Mouse (Mus musculus) ES-Bruce4 (cell line): ENCODE measurements at regions not wholly inside any gene's neighbourhood (a gene's known extent, or its start where the extent isn't known, plus 50 kb on each side); places are given as distances from the start of the nearest gene placed in this dataset.

Experiments
- H3K27ac ChIP-seq: 2 replicates; pipeline ENCODE4 v1.5.1; 2012; ENCODE audit warnings: low read length, inconsistent platforms; ENCODE audit not compliant: insufficient read depth
- H3K27me3 ChIP-seq: 2 replicates; pipeline ENCODE4 v1.6.1; 2012; ENCODE audit warnings: mild to moderate bottlenecking, low read length, inconsistent platforms; ENCODE audit not compliant: control insufficient read depth, poor library complexity, insufficient read depth, severe bottlenecking
- H3K36me3 ChIP-seq: 2 replicates; pipeline ENCODE4 v1.6.1; 2012; ENCODE audit warnings: inconsistent platforms, mild to moderate bottlenecking, low read length, moderate library complexity; ENCODE audit not compliant: control insufficient read depth, poor library complexity, insufficient read depth, severe bottlenecking
- H3K4me1 ChIP-seq: one replicate; pipeline ENCODE4 v1.8.1; 2011; ENCODE audit warnings: low read length; ENCODE audit not compliant: control insufficient read depth, insufficient read depth
- H3K4me3 ChIP-seq: 2 replicates; pipeline ENCODE4 v1.5.1; 2011; ENCODE audit warnings: low read depth, mild to moderate bottlenecking, low read length
- H3K9ac ChIP-seq: 2 replicates; pipeline ENCODE4 v1.6.1; 2012; ENCODE audit warnings: low read depth, mild to moderate bottlenecking, inconsistent platforms; ENCODE audit not compliant: poor library complexity, severe bottlenecking
- H3K9me3 ChIP-seq: replicated peaks from 2 replicates; pipeline ENCODE4 v1.6.1; 2012; ENCODE audit warnings: mild to moderate bottlenecking, low read length, inconsistent platforms; ENCODE audit not compliant: control insufficient read depth, poor library complexity, insufficient read depth, severe bottlenecking
- CTCF ChIP-seq: IDR thresholded peaks from one replicate; pipeline ENCODE4 v1.8.1; 2011; ENCODE audit warnings: low read depth, low read length
- EP300 ChIP-seq: IDR thresholded peaks from 2 replicates; pipeline ENCODE4 v1.6.1; 2011; ENCODE audit warnings: low read depth, low read length; ENCODE audit not compliant: insufficient read depth
- POLR2A ChIP-seq: IDR thresholded peaks from one replicate; pipeline ENCODE4 v1.8.1; 2011; ENCODE audit warnings: low read length; ENCODE audit not compliant: insufficient read depth

DNA sequence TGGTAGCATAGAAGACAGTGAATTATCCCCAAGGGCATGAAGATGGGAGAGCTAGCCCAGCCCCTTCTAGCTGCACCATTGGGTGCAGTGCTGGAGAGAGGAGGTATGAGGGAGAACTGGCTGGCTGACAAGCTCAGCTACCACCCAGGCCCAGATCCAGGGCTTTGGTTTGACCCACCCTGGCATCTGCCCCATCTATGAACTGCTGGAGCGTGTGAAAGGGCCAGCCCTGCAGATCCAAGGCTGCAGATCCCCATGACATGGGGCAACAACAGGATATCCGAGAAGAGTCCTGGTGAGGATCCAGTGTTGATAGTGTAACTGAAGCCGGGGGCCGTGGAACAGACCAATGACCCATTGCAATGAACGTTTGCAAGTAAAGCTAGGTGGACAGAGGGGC, 81.2 kb upstream of the Cnksr3 start:
- no peak overlapping the region for H3K4me3 ChIP-seq
- H3K36me3 ChIP-seq = no peaks in the 10 kb centered on the region
- H3K27ac ChIP-seq = no peak overlapping the region
- no peaks in the 10 kb centered on the region for H3K27me3 ChIP-seq
- no peak overlapping the region for H3K9ac ChIP-seq
- TF ChIP-seq POLR2A (no peak), EP300 (no peak), CTCF (no peak)
- peaks cover 10% of the 10 kb centered on the region for H3K9me3 ChIP-seq
- H3K4me1 ChIP-seq = no peaks in the 10 kb centered on the region

DNA sequence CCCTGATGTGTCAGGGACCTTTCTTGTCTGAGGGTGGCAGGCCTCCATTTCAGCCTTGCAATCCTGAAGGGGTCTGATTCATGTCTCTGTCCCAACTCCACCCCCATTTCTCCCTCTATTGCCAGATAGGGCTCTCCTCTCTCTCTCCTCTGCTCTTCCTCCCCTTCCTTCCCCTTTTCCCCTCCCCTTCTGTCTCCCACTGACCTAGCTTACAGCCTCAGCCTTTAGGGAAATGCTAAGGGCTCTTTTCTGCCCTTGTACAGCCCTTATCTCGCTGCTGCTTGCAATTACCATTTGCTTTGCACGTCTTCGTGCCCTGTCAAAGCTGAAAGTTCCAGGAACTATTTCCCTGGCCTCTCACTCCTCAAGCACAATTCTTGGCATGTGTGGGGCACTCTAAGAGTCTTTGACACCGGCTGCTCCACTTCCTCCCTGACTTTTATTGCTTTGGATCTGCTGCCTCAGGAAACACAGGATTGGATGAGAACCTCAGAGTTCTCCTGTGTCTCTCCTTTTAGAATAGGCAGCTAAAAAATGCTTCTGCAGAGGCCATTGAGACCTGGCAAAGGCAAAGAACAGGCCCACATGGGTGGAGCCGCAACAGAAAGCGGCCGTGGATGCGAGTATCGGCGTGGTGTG, 77.9 kb upstream of the Cnksr3 start:
- no peak overlapping the region for H3K4me3 ChIP-seq
- TF ChIP-seq CTCF (no peak), POLR2A (no peak), EP300 (no peak)

DNA sequence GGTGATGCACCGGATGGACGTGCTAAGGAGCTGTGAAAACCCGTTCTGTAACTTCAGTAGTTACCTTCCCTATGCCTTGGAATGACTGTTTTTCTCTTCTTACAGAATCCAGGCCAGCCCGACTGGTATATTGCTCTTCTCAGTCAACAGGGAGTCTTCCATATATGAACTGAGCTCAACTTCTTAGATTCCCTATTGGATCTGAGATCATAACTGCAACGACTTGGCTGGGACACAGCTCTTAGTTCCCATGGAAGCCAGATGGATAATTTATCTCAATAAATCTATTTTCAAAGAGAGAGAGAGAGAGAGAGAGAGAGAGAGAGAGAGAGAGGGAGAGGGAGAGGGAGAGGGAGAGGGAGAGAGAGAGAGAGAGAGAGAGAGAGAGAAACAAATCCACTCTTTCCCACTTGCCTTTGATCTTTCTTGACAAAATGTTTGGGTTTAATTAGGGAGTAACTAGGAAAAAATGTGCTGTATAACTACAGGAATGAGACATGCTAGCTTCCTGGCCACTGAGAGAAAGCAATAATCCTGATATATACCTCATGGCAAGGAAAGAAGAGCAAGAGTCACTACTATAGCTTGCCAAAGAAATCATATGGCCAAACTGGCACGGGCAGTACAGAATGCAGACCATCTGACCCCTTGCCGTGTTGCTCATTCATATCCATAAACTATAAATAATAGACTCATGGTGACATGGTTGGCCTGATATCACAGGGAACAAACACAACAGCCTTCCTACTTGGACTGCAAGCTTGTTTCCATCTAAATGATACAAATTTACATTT, 73.3 kb upstream of the Cnksr3 start:
- Histone ChIP-seq H3K36me3 (no peaks in the 10 kb centered on the region), H3K4me1 (no peaks in the 10 kb centered on the region), H3K9me3 (peaks cover 38% of the 10 kb centered on the region), H3K27me3 (no peaks in the 10 kb centered on the region), H3K4me3 (no peak overlapping the region), H3K27ac (no peak overlapping the region), H3K9ac (no peak overlapping the region)
- no peak for TF ChIP-seq CTCF
- TF ChIP-seq POLR2A = no peak
- TF ChIP-seq EP300 = no peak

More for the DNA sequence above, 77.9 kb upstream of the Cnksr3 start:
- no peaks in the 10 kb centered on the region for H3K36me3 ChIP-seq
- no peak overlapping the region for H3K27ac ChIP-seq
- H3K9ac ChIP-seq = no peak overlapping the region
- no peaks in the 10 kb centered on the region for H3K4me1 ChIP-seq
- peaks cover 33% of the 10 kb centered on the region for H3K9me3 ChIP-seq
- H3K27me3 ChIP-seq = no peaks in the 10 kb centered on the region

DNA sequence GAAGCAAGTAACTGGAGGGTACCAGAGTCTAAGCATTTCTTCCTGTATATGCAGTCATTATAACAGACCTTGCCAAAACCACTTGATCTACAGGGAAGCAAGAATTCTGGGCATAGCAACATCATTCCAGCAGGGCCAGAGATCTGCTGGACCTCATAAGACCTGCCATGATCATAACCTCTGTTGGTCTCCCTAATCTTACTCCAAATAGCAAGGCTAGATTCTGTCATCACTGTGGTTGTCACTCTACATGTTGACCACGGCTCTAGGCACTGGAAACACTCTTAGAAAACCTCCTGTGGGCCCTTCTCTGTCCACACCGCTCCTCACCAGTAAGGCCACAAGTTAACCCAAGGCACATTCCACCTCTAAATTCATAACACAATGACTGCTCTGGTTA, 68.4 kb upstream of the Cnksr3 start:
- H3K36me3 ChIP-seq = no peaks in the 10 kb centered on the region
- TF ChIP-seq POLR2A = no peak
- TF ChIP-seq CTCF = no peak
- TF ChIP-seq EP300 = no peak
- peaks cover 6% of the 10 kb centered on the region; the same call in 1 of the 2 replicates for H3K9me3 ChIP-seq

DNA sequence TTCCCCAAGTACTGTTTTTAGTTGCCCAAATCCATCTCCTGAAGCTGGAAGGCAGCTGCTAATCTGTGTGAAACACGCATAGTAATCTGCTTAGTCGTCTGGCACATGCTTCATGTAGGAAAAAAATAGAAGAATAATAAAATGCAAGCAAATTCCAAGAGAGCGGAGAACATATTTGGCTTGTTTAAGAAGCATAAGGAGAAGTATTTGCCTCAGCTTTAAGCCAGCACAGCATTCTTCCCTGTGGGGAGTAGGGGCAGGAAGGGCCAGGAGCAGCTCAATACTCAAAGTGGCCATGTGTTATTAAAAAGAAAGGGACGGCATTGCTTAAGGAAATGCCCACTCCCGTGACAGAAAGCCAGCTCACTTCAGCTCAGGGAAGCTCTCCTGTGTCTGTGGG, 66.8 kb upstream of the Cnksr3 start:
- Histone ChIP-seq H3K4me3 (no peak overlapping the region), H3K9ac (no peak overlapping the region), H3K27ac (no peak overlapping the region), H3K36me3 (no peaks in the 10 kb centered on the region), H3K4me1 (no peaks in the 10 kb centered on the region), H3K27me3 (no peaks in the 10 kb centered on the region), H3K9me3 (no peaks in the 10 kb centered on the region)
- TF ChIP-seq CTCF = no peak
- TF ChIP-seq POLR2A = no peak
- TF ChIP-seq EP300 = no peak

More for the DNA sequence above, 68.4 kb upstream of the Cnksr3 start:
- Histone ChIP-seq H3K4me1 (no peaks in the 10 kb centered on the region), H3K9ac (no peak overlapping the region), H3K27me3 (no peaks in the 10 kb centered on the region), H3K4me3 (no peak overlapping the region), H3K27ac (no peak overlapping the region)

DNA sequence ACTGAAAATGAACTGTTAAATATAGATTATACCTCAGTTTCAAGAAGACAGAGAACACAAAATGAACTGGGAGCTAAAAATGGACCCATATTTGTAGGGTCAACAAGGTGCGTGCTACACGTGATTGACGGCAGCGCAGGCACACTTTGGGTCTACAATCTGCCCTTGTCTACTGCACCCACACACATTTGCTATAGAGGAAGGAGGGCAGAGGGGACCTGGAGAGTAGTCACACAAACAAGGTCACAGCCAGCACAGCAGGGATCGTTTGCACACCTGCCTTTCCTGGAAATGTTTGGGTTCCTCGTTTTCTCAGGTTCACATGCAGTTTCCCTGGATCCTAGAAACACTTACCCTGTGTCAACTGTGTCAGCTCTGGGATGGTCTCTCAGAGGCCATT, 63.3 kb upstream of the Cnksr3 start:
- Histone ChIP-seq H3K9ac (no peak overlapping the region), H3K27me3 (no peaks in the 10 kb centered on the region), H3K4me1 (no peaks in the 10 kb centered on the region), H3K27ac (no peak overlapping the region), H3K36me3 (no peaks in the 10 kb centered on the region), H3K4me3 (no peak overlapping the region), H3K9me3 (no peaks in the 10 kb centered on the region)
- TF ChIP-seq EP300 (no peak), CTCF (no peak), POLR2A (no peak)
